Mouse (Mus musculus): ENCODE measurements at regions not wholly inside any gene's neighbourhood (a gene's known extent, or its start where the extent isn't known, plus 50 kb on each side); places are given as distances from the start of the nearest gene placed in this dataset.

DNA sequence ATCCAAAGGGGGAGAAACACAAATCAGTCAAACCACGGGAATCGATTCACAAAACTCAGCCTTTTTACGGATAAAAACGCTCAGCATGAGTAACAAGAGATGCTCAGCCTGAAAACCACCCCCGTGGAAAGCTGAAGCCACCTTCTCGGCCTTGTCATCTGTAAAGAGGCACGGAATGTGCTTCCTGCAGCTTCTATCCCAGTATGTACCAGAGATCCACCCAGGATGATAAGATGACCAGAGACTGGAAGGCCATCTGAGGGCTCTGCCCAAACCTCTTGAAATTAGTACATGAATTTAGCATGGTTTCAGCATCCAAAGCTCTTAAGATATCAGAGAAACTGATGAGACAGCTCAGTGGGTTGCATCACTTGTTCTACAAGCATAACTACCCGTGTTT is 149.0 kb upstream of the Mgmt start:
- in situ Hi-C loops (cut with MboI, MseI): no loop called here

- in situ Hi-C loops (cut with MboI, MseI): no loop called here
Observed at GRCm38 (mm10) chr7:136751477-136751876, 142.9 kb upstream of the Mgmt start.

DNA sequence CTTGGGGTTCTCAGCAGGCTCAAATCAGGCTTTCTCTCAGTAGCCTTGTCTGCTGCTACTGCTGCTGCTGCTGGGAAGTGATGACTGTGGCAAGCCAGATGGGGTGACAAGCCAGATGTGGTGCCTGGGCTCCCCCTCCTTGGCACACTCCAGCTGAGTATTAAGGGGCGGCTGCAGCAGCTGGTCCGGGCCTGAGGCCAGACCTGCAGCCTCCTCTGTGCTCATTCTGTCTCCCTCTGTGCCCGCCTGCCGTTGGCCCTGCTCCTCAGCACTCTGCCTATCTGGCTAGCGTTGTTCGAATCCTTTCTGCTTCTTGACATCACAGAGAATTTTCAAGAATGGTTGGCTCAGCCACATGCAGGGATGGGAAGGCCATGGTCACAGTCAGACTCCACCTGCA is 139.6 kb upstream of the Mgmt start:
- in situ Hi-C loops (cut with MboI, MseI): no loop called here

DNA sequence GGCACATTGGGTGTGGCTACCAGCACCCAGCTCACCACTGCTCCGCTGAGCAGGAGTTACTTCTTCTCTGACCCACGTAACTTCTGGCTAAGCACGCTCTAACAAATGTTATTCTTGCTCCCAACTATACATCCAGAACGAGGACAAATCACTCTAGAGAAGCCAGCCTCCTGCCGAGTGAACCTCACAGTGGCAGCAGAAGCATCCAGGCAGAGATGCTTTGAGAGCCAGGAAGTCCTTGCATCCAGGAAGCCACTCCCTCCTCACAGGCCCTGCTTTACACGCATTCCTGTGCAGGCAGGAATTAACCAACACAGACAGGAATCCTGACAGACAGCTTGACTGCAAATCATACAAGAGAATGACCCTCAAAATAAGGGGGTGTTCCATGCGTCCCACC is 129.4 kb upstream of the Mgmt start:
- in situ Hi-C loops (cut with MboI, MseI): loop anchor here in 1 of 2 experiments (10.0 kb wide), 1 partner anchor 1150 kb away; no protein-coding TSS in a partner anchor

- in situ Hi-C loops (cut with MboI, MseI): loop anchor here in 1 of 2 experiments (10.0 kb wide), 1 partner anchor 1152 kb away; no protein-coding TSS in a partner anchor
Observed at GRCm38 (mm10) chr7:136767231-136767630, 127.2 kb upstream of the Mgmt start.

DNA sequence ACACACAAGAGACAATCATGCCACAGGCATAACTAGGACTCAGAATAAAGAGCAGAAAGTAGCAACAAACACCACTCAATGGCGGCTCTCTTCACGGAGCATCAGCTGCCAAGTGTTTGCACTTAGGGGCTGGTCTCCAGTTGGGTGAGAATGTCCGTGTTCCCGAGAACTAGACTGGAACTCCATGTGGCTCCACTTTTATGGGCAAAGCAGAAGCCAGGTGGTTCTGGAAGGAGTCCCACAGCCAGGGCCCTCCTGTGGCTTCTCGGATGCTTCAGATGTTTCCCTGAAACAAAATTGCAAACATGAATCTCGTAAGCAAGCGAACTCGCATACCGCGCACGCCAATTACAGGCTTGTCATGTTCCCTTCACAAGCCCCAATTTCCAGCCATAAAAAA is 113.7 kb upstream of the Mgmt start:
- in situ Hi-C loops (cut with MboI, MseI): no loop called here

DNA sequence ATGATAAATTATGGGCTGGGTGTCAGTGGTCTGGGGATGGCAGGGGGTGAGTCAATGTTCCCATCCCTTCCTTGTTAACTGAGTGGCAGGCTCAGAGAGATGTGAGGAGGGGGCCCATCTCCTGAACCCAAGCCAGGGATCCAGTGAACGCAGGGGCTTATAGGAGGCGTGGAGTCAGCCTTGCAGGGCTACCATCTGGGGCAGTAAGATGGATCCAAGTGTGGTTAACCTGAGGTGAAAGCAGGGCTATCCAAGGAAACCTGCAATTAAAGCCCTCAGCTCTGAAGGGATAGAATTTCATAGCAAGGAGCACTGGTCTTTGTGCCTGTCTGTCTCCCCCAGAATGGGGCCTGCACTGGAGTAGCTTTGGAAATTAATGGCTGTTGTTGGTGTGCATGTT is 103.3 kb upstream of the Mgmt start:
- in situ Hi-C loops (cut with MboI, MseI): no loop called here

DNA sequence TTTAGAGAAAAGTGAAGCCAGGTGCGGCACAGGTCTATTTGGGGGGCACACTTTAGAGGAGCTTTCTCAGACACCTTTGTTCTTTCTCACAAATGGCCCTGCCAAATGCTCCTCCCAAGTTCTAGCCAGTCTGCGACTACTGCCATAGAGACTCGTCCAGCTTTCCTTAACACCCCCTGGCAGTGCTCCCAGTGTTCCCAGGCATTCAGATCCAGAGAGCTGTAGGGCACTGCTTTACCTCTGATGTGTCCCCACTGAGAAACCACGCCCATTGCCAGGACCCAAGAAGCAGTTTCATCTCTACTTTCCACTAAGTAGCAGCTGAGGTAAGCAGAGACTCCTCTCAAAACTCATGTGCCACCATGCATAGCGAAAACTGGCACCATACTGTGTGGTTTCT is 102.3 kb upstream of the Mgmt start:
- in situ Hi-C loops (cut with MboI, MseI): no loop called here

GRCm38 (mm10) chr7:136796415-136796814 is 98.0 kb upstream of the Mgmt start:
- in situ Hi-C loops (cut with MboI, MseI): no loop called here

- in situ Hi-C loops (cut with MboI, MseI): no loop called here
Observed at GRCm38 (mm10) chr7:136797780-136798435, 96.5 kb upstream of the Mgmt start.

DNA sequence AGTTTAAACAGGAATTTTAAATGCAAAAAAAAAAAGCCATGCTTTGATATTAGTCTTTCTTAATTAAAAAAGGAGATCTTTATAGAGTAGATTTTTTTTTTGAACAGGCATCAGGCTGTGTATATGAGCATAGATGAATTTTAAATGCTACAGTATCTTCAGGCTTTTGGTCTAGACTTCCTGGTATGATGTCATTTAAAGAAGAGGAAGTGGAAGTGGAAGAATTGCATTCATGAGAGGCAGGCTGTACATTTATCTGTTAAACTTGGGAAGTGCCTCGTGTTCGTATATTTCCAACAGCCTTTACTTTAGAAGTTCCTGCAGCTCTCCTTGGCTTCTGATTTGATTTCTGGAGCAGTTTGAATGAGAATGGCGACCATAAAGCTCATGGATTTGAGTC is 95.8 kb upstream of the Mgmt start:
- in situ Hi-C loops (cut with MboI, MseI): no loop called here

- in situ Hi-C loops (cut with MboI, MseI): no loop called here
Observed at GRCm38 (mm10) chr7:136807101-136807500, 87.3 kb upstream of the Mgmt start.

DNA sequence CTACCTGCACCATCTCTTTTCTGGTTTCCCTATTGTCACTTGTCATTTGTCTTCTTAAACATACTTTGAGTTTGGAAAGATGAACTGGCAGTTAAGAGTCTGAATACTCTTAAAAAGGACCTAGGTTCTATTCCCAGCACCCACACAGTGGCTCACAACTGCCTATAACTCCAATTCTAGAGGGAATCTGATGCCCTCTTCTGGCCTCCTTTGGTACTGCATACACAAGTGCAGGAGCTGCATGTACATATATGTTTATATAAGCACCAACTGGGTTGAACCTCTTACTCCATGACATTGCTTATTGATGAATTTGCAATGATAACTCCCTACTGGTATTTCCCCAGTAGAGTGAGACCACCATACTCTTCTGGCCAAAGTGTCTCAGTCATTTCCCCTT is 86.4 kb upstream of the Mgmt start:
- in situ Hi-C loops (cut with MboI, MseI): no loop called here

GRCm38 (mm10) chr7:136809576-136809975 is 84.8 kb upstream of the Mgmt start:
- in situ Hi-C loops (cut with MboI, MseI): no loop called here

- in situ Hi-C loops (cut with MboI, MseI): loop anchor here in 1 of 2 experiments (10.0 kb wide), 1 partner anchor 329 kb away; no protein-coding TSS in a partner anchor
Observed at GRCm38 (mm10) chr7:136813691-136814325, 80.6 kb upstream of the Mgmt start.

GRCm38 (mm10) chr7:136814751-136815150 is 79.7 kb upstream of the Mgmt start:
- in situ Hi-C loops (cut with MboI, MseI): loop anchor here in 1 of 2 experiments (10.0 kb wide), 1 partner anchor 330 kb away; no protein-coding TSS in a partner anchor

DNA sequence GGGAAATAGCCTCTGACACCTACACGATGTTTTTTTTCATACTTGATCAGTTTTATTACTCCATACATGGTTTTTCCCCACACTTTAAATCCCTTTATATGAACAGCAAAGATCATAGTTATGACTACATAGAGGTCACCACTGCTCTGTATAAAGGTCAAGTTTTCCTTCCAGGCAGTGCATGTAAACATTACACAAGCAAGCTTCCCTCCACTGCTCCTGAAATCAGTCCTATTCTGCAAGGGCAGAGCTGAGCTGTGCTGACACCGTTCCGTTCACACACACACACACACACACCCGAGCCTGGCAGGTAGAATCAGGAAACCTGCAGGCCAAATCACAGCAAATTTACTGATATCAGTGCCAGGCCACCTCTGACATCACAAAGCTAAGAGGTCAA is 74.1 kb upstream of the Mgmt start:
- in situ Hi-C loops (cut with MboI, MseI): no loop called here

DNA sequence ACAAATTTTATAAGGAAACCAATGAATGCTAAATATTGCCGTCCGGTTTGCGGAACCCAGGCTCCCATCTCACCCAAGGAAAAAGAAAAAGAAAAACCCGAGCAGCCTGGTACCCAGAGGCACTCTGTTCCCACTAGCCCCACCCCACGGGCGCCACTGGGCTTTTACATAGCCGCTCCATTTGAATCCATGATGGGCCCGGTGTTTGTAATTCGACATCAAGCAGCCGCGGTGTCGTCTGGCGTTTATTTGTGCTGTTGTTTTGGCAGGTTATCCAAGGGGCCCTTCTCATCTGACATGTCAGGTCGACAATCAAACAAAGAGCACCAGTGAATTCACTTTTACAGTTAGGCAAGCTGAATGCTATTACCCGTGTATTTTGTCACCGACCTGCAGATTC is 68.8 kb upstream of the Mgmt start:
- in situ Hi-C loops (cut with MboI, MseI): no loop called here

GRCm38 (mm10) chr7:136829621-136830313 is 64.6 kb upstream of the Mgmt start:
- in situ Hi-C loops (cut with MboI, MseI): no loop called here

GRCm38 (mm10) chr7:136832419-136832818 is 62.0 kb upstream of the Mgmt start:
- in situ Hi-C loops (cut with MboI, MseI): no loop called here

GRCm38 (mm10) chr7:136838971-136839370 is 55.4 kb upstream of the Mgmt start:
- in situ Hi-C loops (cut with MboI, MseI): no loop called here

GRCm38 (mm10) chr7:136840224-136840623 is 54.2 kb upstream of the Mgmt start:
- in situ Hi-C loops (cut with MboI, MseI): no loop called here

- in situ Hi-C loops (cut with MboI, MseI): no loop called here
Observed at GRCm38 (mm10) chr7:136842751-136843150, 51.7 kb upstream of the Mgmt start.
